Mouse (Mus musculus) lung, adult 2 months (tissue): ENCODE data around the gene D630039A03Rik.

Experiments
- CTCF ChIP-seq: fragments of 200-500 bp; IDR thresholded peaks from 2 replicates; pipeline ENCODE4 v1.5.1; 2011; ENCODE audit warnings: mild to moderate bottlenecking, low read length, control low read depth; ENCODE audit not compliant: insufficient read depth
- POLR2A ChIP-seq: fragments of 200-500 bp; IDR thresholded peaks from 2 replicates; pipeline ENCODE4 v1.6.1; 2011; ENCODE audit warnings: low read depth, mild to moderate bottlenecking, control low read depth, low read length, borderline replicate concordance; ENCODE audit errors: extremely low read depth

GRCm38 (mm10) chr4:57930559-57931170, 14.6 kb upstream of the D630039A03Rik start:
- TF ChIP-seq POLR2A (no peak), CTCF (no peak)
